Mouse (Mus musculus): ENCODE measurements at regions not wholly inside any gene's neighbourhood (a gene's known extent, or its start where the extent isn't known, plus 50 kb on each side); places are given as distances from the start of the nearest gene placed in this dataset.

- Histone ChIP-seq H3K9ac (no peak overlapping the region), H3K4me1 (peaks cover 28% of the 10 kb centered on the region), H3K4me3 (no peak overlapping the region), H3K27ac (no peak overlapping the region), H3K27me3 (no peaks in the 10 kb centered on the region), H3K36me3 (no peaks in the 10 kb centered on the region), H3K9me3 (no peaks in the 10 kb centered on the region), H3K4me2 (replicated peaks) (no peak overlapping the region)
- ATAC-seq (ENCODE audit: low FRiP score, low read depth), result no peak
Measured at GRCm38 (mm10) chr1:38739018-38739417, 74.3 kb upstream of the Aff3 start.

DNA sequence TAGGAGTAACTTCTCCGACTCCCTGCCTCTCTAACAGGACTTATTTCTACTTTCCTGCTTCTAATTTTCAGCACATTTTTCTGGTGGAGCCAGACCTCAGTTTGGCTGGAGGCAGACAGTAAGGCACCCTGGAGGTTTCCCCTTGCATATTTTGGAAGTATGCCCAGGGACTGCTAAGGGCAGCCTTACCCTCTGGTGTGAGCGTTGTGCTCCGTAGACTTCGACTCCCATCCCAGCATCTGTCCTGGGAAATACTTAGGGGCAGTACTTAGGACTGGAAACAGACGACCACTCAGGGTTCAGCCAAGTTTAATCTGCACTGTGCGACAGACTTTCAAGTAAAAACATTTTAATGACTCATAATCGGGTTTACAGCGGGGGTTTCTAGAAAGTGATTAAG, 71.0 kb upstream of the Aff3 start:
- H3K4me2 ChIP-seq (replicated peaks), result peak overlapping the region; percentile 27
- H3K27ac ChIP-seq, result peak overlapping the region; percentile 88
- peak; percentile 91 for ATAC-seq (ENCODE audit: low FRiP score, low read depth)

DNA sequence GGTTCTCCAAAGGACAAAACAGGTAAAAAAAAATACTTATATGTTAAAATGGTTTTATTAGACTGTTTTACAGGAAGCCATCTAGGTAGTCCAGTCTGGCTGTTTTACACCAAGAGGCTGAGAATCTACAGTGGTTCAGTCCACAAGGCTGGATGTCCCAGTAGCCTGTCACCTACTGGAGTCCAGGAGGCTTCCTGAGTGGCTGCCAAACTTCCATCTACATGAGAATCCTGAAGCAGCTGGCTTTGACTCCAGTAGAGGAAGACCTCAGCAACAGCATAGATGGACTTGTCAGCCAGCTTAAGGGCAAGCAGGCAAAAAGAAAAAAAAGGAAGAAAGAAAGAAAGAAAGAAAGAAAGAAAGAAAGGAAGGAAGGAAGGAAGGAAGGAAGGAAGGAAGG, 68.4 kb upstream of the Aff3 start:
- H3K9ac ChIP-seq, result no peak overlapping the region
- H3K27me3 ChIP-seq, result 0 out of 2 replicates have a peak, but pooled peaks cover 5% of the 10 kb centered on the region

More for the DNA sequence above, 71.0 kb upstream of the Aff3 start:
- H3K9me3 ChIP-seq, result no peaks in the 10 kb centered on the region
- 36% methylated on average over 8 of the region's 8 CpGs for WGBS
- no peaks in the 10 kb centered on the region for H3K27me3 ChIP-seq
- no peak overlapping the region for H3K4me3 ChIP-seq
- no peak overlapping the region for H3K9ac ChIP-seq
- H3K4me1 ChIP-seq, result peaks cover 29% of the 10 kb centered on the region
- H3K36me3 ChIP-seq, result no peaks in the 10 kb centered on the region

DNA sequence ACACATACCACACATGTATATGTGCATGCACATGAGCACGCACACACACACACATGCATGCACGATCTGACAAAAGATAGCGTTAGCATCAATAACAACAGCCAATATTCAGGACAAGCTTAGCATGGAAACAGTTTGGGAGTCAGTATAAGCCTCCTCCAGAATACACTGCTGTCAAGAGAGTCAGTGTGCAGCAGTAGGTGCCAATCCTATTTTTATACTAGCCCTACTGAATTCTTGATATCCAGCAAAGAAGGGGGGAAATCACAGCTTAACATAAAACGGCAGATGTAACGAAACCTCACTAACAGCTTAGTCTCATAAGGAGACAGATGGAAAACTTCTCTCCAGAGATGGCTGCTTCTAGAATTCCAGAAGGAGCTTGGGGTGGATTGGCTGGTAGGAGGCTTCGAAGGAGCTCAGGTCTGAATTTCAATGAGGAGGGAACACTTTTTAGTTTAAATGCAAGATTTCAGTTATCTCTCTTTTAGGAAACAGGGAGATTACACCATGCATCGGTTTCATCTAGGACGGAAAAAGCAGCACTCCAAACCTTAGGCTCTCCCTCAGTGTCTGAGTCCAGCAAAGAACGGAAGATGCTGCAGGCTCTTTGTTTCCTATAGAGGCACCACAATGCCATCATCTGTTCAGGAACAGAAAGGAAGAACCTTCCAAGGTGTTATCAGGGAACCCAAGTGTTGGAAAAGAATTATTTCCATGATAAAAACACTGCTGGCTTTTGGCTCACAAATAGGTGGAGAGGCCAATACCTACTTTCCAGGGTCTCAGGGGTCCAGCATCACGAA, 65.4 kb upstream of the Aff3 start:
- no peak for ATAC-seq (ENCODE audit: low FRiP score, low read depth)
- Histone ChIP-seq H3K4me2 (replicated peaks) (no peak overlapping the region), H3K4me3 (no peak overlapping the region), H3K27me3 (0 out of 2 replicates have a peak, but pooled peaks cover 5% of the 10 kb centered on the region), H3K9me3 (no peaks in the 10 kb centered on the region), H3K27ac (no peak overlapping the region), H3K9ac (no peak overlapping the region), H3K36me3 (no peaks in the 10 kb centered on the region), H3K4me1 (peaks cover 29% of the 10 kb centered on the region)
- WGBS, result 75% methylated on average over 10 of the region's 10 CpGs

More for the DNA sequence above, 68.4 kb upstream of the Aff3 start:
- Histone ChIP-seq H3K4me2 (replicated peaks) (no peak overlapping the region), H3K27ac (no peak overlapping the region), H3K36me3 (no peaks in the 10 kb centered on the region), H3K4me1 (peaks cover 45% of the 10 kb centered on the region), H3K4me3 (no peak overlapping the region), H3K9me3 (no peaks in the 10 kb centered on the region)
- ATAC-seq (ENCODE audit: low FRiP score, low read depth), result no peak

DNA sequence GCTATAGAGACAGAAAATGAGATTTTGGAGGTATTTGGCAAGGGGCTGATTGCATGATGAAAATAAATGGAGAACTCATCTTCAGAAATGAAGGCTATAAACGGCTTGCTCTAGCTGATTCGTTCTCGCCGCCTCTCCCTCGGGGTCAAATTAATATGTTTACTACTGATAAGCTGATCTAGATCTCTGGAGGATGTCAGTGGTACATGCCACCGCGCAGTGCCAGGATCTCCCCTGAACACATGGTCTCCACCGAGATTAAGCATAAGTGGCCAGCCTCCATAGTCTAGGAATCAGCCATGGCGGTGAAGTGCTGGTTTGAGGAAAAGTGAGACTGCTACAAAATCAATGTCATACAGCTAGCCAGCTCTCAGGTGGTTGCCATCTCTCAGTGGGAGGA, 61.0 kb upstream of the Aff3 start:
- H3K9me3 ChIP-seq, result 0 out of 2 replicates have a peak, but pooled peaks cover 6% of the 10 kb centered on the region
- H3K27me3 ChIP-seq, result 0 out of 2 replicates have a peak, but pooled peaks cover 5% of the 10 kb centered on the region
- H3K27ac ChIP-seq, result no peak overlapping the region
- H3K36me3 ChIP-seq, result no peaks in the 10 kb centered on the region
- WGBS, result 88% methylated on average over 9 of the region's 9 CpGs
- no peak for ATAC-seq (ENCODE audit: low FRiP score, low read depth)
- no peak overlapping the region for H3K4me2 ChIP-seq (replicated peaks)
- H3K4me1 ChIP-seq, result peaks cover 24% of the 10 kb centered on the region
- H3K4me3 ChIP-seq, result no peak overlapping the region
- no peak overlapping the region for H3K9ac ChIP-seq

- Histone ChIP-seq H3K4me2 (replicated peaks) (no peak overlapping the region), H3K27me3 (0 out of 2 replicates have a peak, but pooled peaks cover 3% of the 10 kb centered on the region), H3K4me1 (peaks cover 12% of the 10 kb centered on the region; the same call in 1 of the 2 replicates), H3K9me3 (0 out of 2 replicates have a peak, but pooled peaks cover 6% of the 10 kb centered on the region), H3K4me3 (no peak overlapping the region), H3K27ac (no peak overlapping the region), H3K36me3 (no peaks in the 10 kb centered on the region), H3K9ac (no peak overlapping the region)
- WGBS, result 87% methylated on average over 14 of the region's 14 CpGs
- no peak for ATAC-seq (ENCODE audit: low FRiP score, low read depth)
Measured at GRCm38 (mm10) chr1:38724631-38725030, 59.9 kb upstream of the Aff3 start.

GRCm38 (mm10) chr1:38722155-38722554, 57.4 kb upstream of the Aff3 start:
- Histone ChIP-seq H3K36me3 (no peaks in the 10 kb centered on the region), H3K4me1 (0 out of 2 replicates have a peak, but pooled peaks cover 5% of the 10 kb centered on the region), H3K9me3 (0 out of 2 replicates have a peak, but pooled peaks cover 6% of the 10 kb centered on the region), H3K27me3 (no peaks in the 10 kb centered on the region), H3K4me3 (no peak overlapping the region), H3K4me2 (replicated peaks) (no peak overlapping the region), H3K9ac (no peak overlapping the region), H3K27ac (no peak overlapping the region)
- 96% methylated on average over 10 of the region's 10 CpGs for WGBS
- no peak for ATAC-seq (ENCODE audit: low FRiP score, low read depth)

DNA sequence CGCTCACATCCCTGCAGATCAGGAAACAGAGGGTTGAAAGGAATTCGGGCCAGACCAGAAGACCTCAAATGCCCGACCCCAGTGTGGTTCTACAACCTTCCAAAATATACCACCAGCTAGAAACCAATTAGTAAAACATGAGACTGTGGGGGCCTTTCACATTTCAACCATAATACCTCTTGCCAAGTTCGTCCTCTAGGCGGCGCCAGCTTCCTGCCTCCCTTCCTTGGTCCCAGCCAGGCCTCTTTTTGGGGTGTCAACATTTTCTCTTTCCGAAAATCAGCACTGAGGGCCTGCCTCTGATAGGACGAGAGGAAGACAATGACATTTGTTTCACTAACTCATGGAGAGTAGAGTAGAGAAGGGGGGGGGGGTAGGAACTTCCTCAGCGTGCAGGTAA, 55.5 kb upstream of the Aff3 start:
- ATAC-seq (ENCODE audit: low FRiP score, low read depth), result no peak
- Histone ChIP-seq H3K4me1 (0 out of 2 replicates have a peak, but pooled peaks cover 5% of the 10 kb centered on the region), H3K36me3 (no peaks in the 10 kb centered on the region), H3K27ac (no peak overlapping the region), H3K9me3 (0 out of 2 replicates have a peak, but pooled peaks cover 6% of the 10 kb centered on the region), H3K27me3 (no peaks in the 10 kb centered on the region), H3K4me2 (replicated peaks) (no peak overlapping the region), H3K9ac (no peak overlapping the region), H3K4me3 (no peak overlapping the region)
- WGBS, result 45% methylated on average over 9 of the region's 9 CpGs

DNA sequence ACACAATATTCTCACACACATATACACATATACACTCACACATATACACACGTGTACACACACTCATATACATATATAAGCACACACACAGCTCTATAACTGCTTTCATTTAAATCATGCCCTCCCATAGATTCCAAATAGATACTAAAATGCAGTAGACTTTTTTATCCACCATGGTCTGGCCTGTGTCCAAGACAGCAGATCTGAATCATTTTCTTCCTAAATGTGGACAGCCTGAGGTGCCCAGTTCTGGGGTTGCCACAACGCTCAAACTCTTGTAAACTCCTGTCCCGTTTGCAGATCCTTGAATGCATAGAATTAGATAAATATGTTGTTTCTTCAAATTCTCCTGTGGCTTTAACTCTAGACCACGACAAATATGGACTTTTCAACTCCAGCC, 50.9 kb upstream of the Aff3 start:
- Histone ChIP-seq H3K9me3 (no peaks in the 10 kb centered on the region), H3K27me3 (no peaks in the 10 kb centered on the region), H3K36me3 (no peaks in the 10 kb centered on the region), H3K27ac (no peak overlapping the region), H3K4me2 (replicated peaks) (no peak overlapping the region), H3K4me1 (0 out of 2 replicates have a peak, but pooled peaks cover 5% of the 10 kb centered on the region), H3K4me3 (no peak overlapping the region), H3K9ac (no peak overlapping the region)
- WGBS, result 64% methylated on average over 4 of the region's 4 CpGs
- no peak for ATAC-seq (ENCODE audit: low FRiP score, low read depth)
